Mouse (Mus musculus) heart, adult 8-10 months (tissue): ENCODE measurements around the gene Faim2. TPM values are rescaled to one million over a fixed set of nuclear protein-coding genes. Genes with fewer than 3 reads are reported as not detected.

Experiments
- DNase-seq: peaks from one replicate; pipeline ENCODE4 v3.0.0; 2022; ENCODE audit warnings: low spot score
- total RNA-seq, 4 experiments: library from RNA; stranded (reverse); gene quantifications; 2 replicates each; pipeline ENCODE4 v1.2.4; 2022

Gene Faim2
- total RNA-seq = under 1 TPM in 3 of 4 experiments, not detected in 1; 0.13 to 0.25 (median 0.14) TPM

- DNase-seq = no peak
Measured at GRCm38 (mm10) chr15:99527629-99528353, at the start of gene Faim2. TSS of gene Faim2 (minus strand) at chr15:99528165.

- DNase-seq = no peak
Measured at GRCm38 (mm10) chr15:99569123-99569522, 41.2 kb upstream of the Faim2 start.

GRCm38 (mm10) chr15:99568682-99569081, 40.7 kb upstream of the Faim2 start:
- no peak for DNase-seq

- DNase-seq = no peak
Measured at GRCm38 (mm10) chr15:99567371-99567770, 39.4 kb upstream of the Faim2 start.

GRCm38 (mm10) chr15:99560246-99560645, 32.3 kb upstream of the Faim2 start:
- DNase-seq = no peak

- DNase-seq = no peak
Measured at GRCm38 (mm10) chr15:99558947-99559346, 31.0 kb upstream of the Faim2 start.

GRCm38 (mm10) chr15:99553767-99554166, 25.8 kb upstream of the Faim2 start:
- DNase-seq = no peak

- DNase-seq = no peak
Measured at GRCm38 (mm10) chr15:99549901-99550300, 21.9 kb upstream of the Faim2 start.

- DNase-seq = no peak
Measured at GRCm38 (mm10) chr15:99547732-99548131, 19.8 kb upstream of the Faim2 start.

- no peak for DNase-seq
Measured at GRCm38 (mm10) chr15:99546596-99546995, 18.6 kb upstream of the Faim2 start.

- DNase-seq = no peak
Measured at GRCm38 (mm10) chr15:99544047-99544446, 16.1 kb upstream of the Faim2 start.

- DNase-seq = no peak
Measured at GRCm38 (mm10) chr15:99539891-99540290, 11.9 kb upstream of the Faim2 start.

- DNase-seq = no peak
Measured at GRCm38 (mm10) chr15:99536889-99537862, 9.2 kb upstream of the Faim2 start.

GRCm38 (mm10) chr15:99532023-99532422, 4.1 kb upstream of the Faim2 start:
- DNase-seq = no peak

- DNase-seq = no peak
Measured at GRCm38 (mm10) chr15:99531146-99531545, 3.2 kb upstream of the Faim2 start.

GRCm38 (mm10) chr15:99526681-99527080, 1.3 kb downstream of the Faim2 start:
- DNase-seq = no peak

- DNase-seq = no peak
Measured at GRCm38 (mm10) chr15:99520306-99520705, 7.7 kb downstream of the Faim2 start.

GRCm38 (mm10) chr15:99519626-99520025, 8.3 kb downstream of the Faim2 start:
- DNase-seq = no peak

- no peak for DNase-seq
Measured at GRCm38 (mm10) chr15:99517715-99518114, 10.2 kb downstream of the Faim2 start.

- no peak for DNase-seq
Measured at GRCm38 (mm10) chr15:99516715-99517114, 11.2 kb downstream of the Faim2 start.

GRCm38 (mm10) chr15:99511797-99512525, 16.0 kb downstream of the Faim2 start:
- no peak for DNase-seq

GRCm38 (mm10) chr15:99510621-99511020, 17.3 kb downstream of the Faim2 start:
- DNase-seq = no peak
